Mouse (Mus musculus): ENCODE measurements around the gene Slc6a19. TPM values are rescaled to one million over a fixed set of nuclear protein-coding genes. Genes with fewer than 3 reads are reported as not detected.

The Slc6a19 gene
- polyA plus RNA-seq, 1 experiment from 2014 or later, result 0.44 TPM

- Histone ChIP-seq H3K27me3 (peaks cover 43% of the 10 kb centered on the region), H3K9me3 (replicated peaks) (no peaks in the 10 kb centered on the region), H3K4me1 (replicated peaks) (peaks cover 3% of the 10 kb centered on the region; the same call in 1 of the 2 replicates), H3K36me3 (no peaks in the 10 kb centered on the region), H3K27ac (no peak within 1 kb of the TSS), H3K4me2 (peak within 1 kb of the TSS; percentile 57), H3K4me3 (replicated peaks) (peak within 1 kb of the TSS; percentile 41), H3K9ac (no peak within 1 kb of the TSS)
- 4% methylated on average over 48 of the region's 48 CpGs for WGBS (ENCODE audit: insufficient replicate concordance)
- ATAC-seq (ENCODE audit: low read depth), result no peak
- no peak for DNase-seq
Measured at GRCm38 (mm10) chr13:73732742-73733700, 28.4 kb upstream of the Slc6a19 start, which contains the start of gene Slc12a7. TSS of gene Slc12a7 (plus strand) at chr13:73733094.

- peaks cover 3% of the 10 kb centered on the region; the same call in 1 of the 2 replicates for H3K4me1 ChIP-seq (replicated peaks)
- H3K9ac ChIP-seq, result no peak overlapping the region
- no peak for ATAC-seq (ENCODE audit: low read depth)
- peaks cover 43% of the 10 kb centered on the region for H3K27me3 ChIP-seq
- WGBS (ENCODE audit: insufficient replicate concordance), result 54% methylated on average over 7 of the region's 7 CpGs
- H3K4me3 ChIP-seq (replicated peaks), result no peak overlapping the region; the same call in 1 of the 2 replicates
- H3K4me2 ChIP-seq, result peak overlapping the region; percentile 57
- H3K36me3 ChIP-seq, result no peaks in the 10 kb centered on the region
- no peak for DNase-seq
- H3K27ac ChIP-seq, result no peak overlapping the region
- H3K9me3 ChIP-seq (replicated peaks), result no peaks in the 10 kb centered on the region
Measured at GRCm38 (mm10) chr13:73732235-73732634, 27.6 kb upstream of the Slc6a19 start.

- Histone ChIP-seq H3K36me3 (no peaks in the 10 kb centered on the region), H3K27me3 (peaks cover 43% of the 10 kb centered on the region), H3K27ac (no peak overlapping the region), H3K9ac (no peak overlapping the region), H3K4me2 (no peak overlapping the region), H3K4me1 (replicated peaks) (peaks cover 3% of the 10 kb centered on the region; the same call in 1 of the 2 replicates), H3K9me3 (replicated peaks) (no peaks in the 10 kb centered on the region), H3K4me3 (replicated peaks) (no peak overlapping the region)
- no peak for DNase-seq
- WGBS (ENCODE audit: insufficient replicate concordance), result 44% methylated on average over 1 of the region's 1 CpGs
- no peak for ATAC-seq (ENCODE audit: low read depth)
Measured at GRCm38 (mm10) chr13:73730913-73731312, 26.2 kb upstream of the Slc6a19 start.

GRCm38 (mm10) chr13:73728633-73729032, 24.0 kb upstream of the Slc6a19 start:
- Histone ChIP-seq H3K36me3 (no peaks in the 10 kb centered on the region), H3K27ac (no peak overlapping the region), H3K27me3 (peaks cover 26% of the 10 kb centered on the region), H3K4me1 (replicated peaks) (no peaks in the 10 kb centered on the region; the same call in 1 of the 2 replicates), H3K9ac (no peak overlapping the region), H3K4me3 (replicated peaks) (no peak overlapping the region), H3K9me3 (replicated peaks) (no peaks in the 10 kb centered on the region), H3K4me2 (no peak overlapping the region)
- ATAC-seq (ENCODE audit: low read depth) (no peak), DNase-seq (no peak)

- no peak overlapping the region for H3K4me2 ChIP-seq
- H3K27me3 ChIP-seq, result peaks cover 16% of the 10 kb centered on the region
- ATAC-seq (ENCODE audit: low read depth) (no peak), DNase-seq (no peak)
- H3K4me1 ChIP-seq (replicated peaks), result no peaks in the 10 kb centered on the region
- H3K9me3 ChIP-seq (replicated peaks), result no peaks in the 10 kb centered on the region
- 48% methylated on average over 2 of the region's 2 CpGs for WGBS (ENCODE audit: insufficient replicate concordance)
- no peak overlapping the region for H3K9ac ChIP-seq
- H3K36me3 ChIP-seq, result no peaks in the 10 kb centered on the region
- no peak overlapping the region for H3K27ac ChIP-seq
- H3K4me3 ChIP-seq (replicated peaks), result no peak overlapping the region
Measured at GRCm38 (mm10) chr13:73727621-73728025, 23.0 kb upstream of the Slc6a19 start.

- no peaks in the 10 kb centered on the region; the same call in 1 of the 2 replicates for H3K27me3 ChIP-seq
- ATAC-seq (ENCODE audit: low read depth), result no peak
- no peak overlapping the region for H3K27ac ChIP-seq
- DNase-seq, result no peak
- no peak overlapping the region for H3K4me2 ChIP-seq
- no peak overlapping the region for H3K9ac ChIP-seq
- H3K9me3 ChIP-seq (replicated peaks), result no peaks in the 10 kb centered on the region
- no peaks in the 10 kb centered on the region for H3K4me1 ChIP-seq (replicated peaks)
- no peak overlapping the region for H3K4me3 ChIP-seq (replicated peaks)
- WGBS (ENCODE audit: insufficient replicate concordance), result 7% methylated on average over 5 of the region's 5 CpGs
- H3K36me3 ChIP-seq, result no peaks in the 10 kb centered on the region
Measured at GRCm38 (mm10) chr13:73725315-73725714, 20.6 kb upstream of the Slc6a19 start.

- no peak for ATAC-seq (ENCODE audit: low read depth)
Measured at GRCm38 (mm10) chr13:73723081-73723668, 18.5 kb upstream of the Slc6a19 start.

GRCm38 (mm10) chr13:73720241-73720640, 15.6 kb upstream of the Slc6a19 start:
- Histone ChIP-seq H3K27ac (no peak overlapping the region), H3K4me2 (no peak overlapping the region), H3K27me3 (no peaks in the 10 kb centered on the region), H3K4me1 (replicated peaks) (no peaks in the 10 kb centered on the region), H3K4me3 (replicated peaks) (no peak overlapping the region), H3K9me3 (replicated peaks) (no peaks in the 10 kb centered on the region), H3K9ac (no peak overlapping the region), H3K36me3 (no peaks in the 10 kb centered on the region)
- ATAC-seq (ENCODE audit: low read depth), result no peak
- no peak for DNase-seq
- 64% methylated on average over 4 of the region's 4 CpGs for WGBS (ENCODE audit: insufficient replicate concordance)

More at GRCm38 (mm10) chr13:73723081-73723668, 18.5 kb upstream of the Slc6a19 start:
- Histone ChIP-seq H3K9ac (no peak overlapping the region), H3K4me1 (replicated peaks) (no peaks in the 10 kb centered on the region), H3K9me3 (replicated peaks) (no peaks in the 10 kb centered on the region), H3K4me2 (no peak overlapping the region), H3K36me3 (no peaks in the 10 kb centered on the region), H3K4me3 (replicated peaks) (no peak overlapping the region), H3K27ac (no peak overlapping the region), H3K27me3 (no peaks in the 10 kb centered on the region)
- DNase-seq, result no peak
- WGBS (ENCODE audit: insufficient replicate concordance), result 33% methylated on average over 8 of the region's 8 CpGs

GRCm38 (mm10) chr13:73718225-73718624, 13.6 kb upstream of the Slc6a19 start:
- Histone ChIP-seq H3K36me3 (no peaks in the 10 kb centered on the region), H3K4me3 (replicated peaks) (no peak overlapping the region), H3K4me2 (no peak overlapping the region), H3K4me1 (replicated peaks) (no peaks in the 10 kb centered on the region), H3K9ac (no peak overlapping the region), H3K9me3 (replicated peaks) (no peaks in the 10 kb centered on the region), H3K27ac (no peak overlapping the region), H3K27me3 (no peaks in the 10 kb centered on the region)
- DNase-seq (peak; percentile 33), ATAC-seq (ENCODE audit: low read depth) (no peak)
- WGBS (ENCODE audit: insufficient replicate concordance), result 4% methylated on average over 2 of the region's 2 CpGs

GRCm38 (mm10) chr13:73714020-73714419, 9.4 kb upstream of the Slc6a19 start:
- Histone ChIP-seq H3K4me1 (replicated peaks) (no peaks in the 10 kb centered on the region), H3K27me3 (no peaks in the 10 kb centered on the region), H3K9me3 (replicated peaks) (no peaks in the 10 kb centered on the region), H3K36me3 (no peaks in the 10 kb centered on the region), H3K4me3 (replicated peaks) (no peak overlapping the region), H3K9ac (no peak overlapping the region), H3K27ac (no peak overlapping the region), H3K4me2 (no peak overlapping the region)
- ATAC-seq (ENCODE audit: low read depth), result no peak
- 42% methylated on average over 2 of the region's 2 CpGs for WGBS (ENCODE audit: insufficient replicate concordance)
- DNase-seq, result no peak

- no peak overlapping the region for H3K4me3 ChIP-seq (replicated peaks)
- H3K4me1 ChIP-seq (replicated peaks), result no peaks in the 10 kb centered on the region
- H3K4me2 ChIP-seq, result no peak overlapping the region
- 48% methylated on average over 4 of the region's 4 CpGs for WGBS (ENCODE audit: insufficient replicate concordance)
- ATAC-seq (ENCODE audit: low read depth) (no peak), DNase-seq (no peak)
- no peaks in the 10 kb centered on the region for H3K27me3 ChIP-seq
- no peak overlapping the region for H3K9ac ChIP-seq
- no peaks in the 10 kb centered on the region for H3K36me3 ChIP-seq
- no peaks in the 10 kb centered on the region for H3K9me3 ChIP-seq (replicated peaks)
- no peak overlapping the region for H3K27ac ChIP-seq
Measured at GRCm38 (mm10) chr13:73713204-73713603, 8.5 kb upstream of the Slc6a19 start.

Measured in liver, embryonic 13.5 days (tissue).